Mouse (Mus musculus): Measurements from ENCODE around the gene Tmem114. TPM values are rescaled to one million over a fixed set of nuclear protein-coding genes. Genes with fewer than 3 reads are reported as not detected.

Tmem114 gene
- polyA plus RNA-seq, 1 experiment = not detected

- no peaks in the 10 kb centered on the region; the same call in 1 of the 2 replicates for H3K27me3 ChIP-seq (ENCODE audit: control insufficient read depth, insufficient read depth, low read length, poor library complexity, severe bottlenecking)
- H3K9ac ChIP-seq (ENCODE audit: low read depth, poor library complexity, severe bottlenecking) = no peak overlapping the region
- no peak for TF ChIP-seq EP300 (IDR thresholded peaks at IDR 0.05; ENCODE audit: insufficient read depth, low read depth, low read length)
- TF ChIP-seq POLR2A (IDR thresholded peaks at IDR 0.05; ENCODE audit: insufficient read depth, low read length) = no peak
- peak; percentile 5 for TF ChIP-seq CTCF (IDR thresholded peaks at IDR 0.05; ENCODE audit: low read depth, low read length)
- H3K4me3 ChIP-seq (ENCODE audit: low read depth, low read length) = no peak overlapping the region
- H3K36me3 ChIP-seq (ENCODE audit: control insufficient read depth, insufficient read depth, low read length, poor library complexity, severe bottlenecking) = no peaks in the 10 kb centered on the region
- no peaks in the 10 kb centered on the region for H3K4me1 ChIP-seq (ENCODE audit: control insufficient read depth, insufficient read depth, low read length)
- H3K27ac ChIP-seq (ENCODE audit: insufficient read depth, low read length) = no peak overlapping the region
- H3K9me3 ChIP-seq (replicated peaks; ENCODE audit: control insufficient read depth, insufficient read depth, low read length, poor library complexity, severe bottlenecking) = no peaks in the 10 kb centered on the region
Measured at GRCm38 (mm10) chr16:8385679-8386078, 39.3 kb downstream of the Tmem114 start.

GRCm38 (mm10) chr16:8384772-8385171, 40.2 kb downstream of the Tmem114 start:
- Histone ChIP-seq H3K4me3 (ENCODE audit: low read depth, low read length) (no peak overlapping the region), H3K4me1 (ENCODE audit: control insufficient read depth, insufficient read depth, low read length) (peaks cover 2% of the 10 kb centered on the region), H3K36me3 (ENCODE audit: control insufficient read depth, insufficient read depth, low read length, poor library complexity, severe bottlenecking) (no peaks in the 10 kb centered on the region), H3K27me3 (ENCODE audit: control insufficient read depth, insufficient read depth, low read length, poor library complexity, severe bottlenecking) (no peaks in the 10 kb centered on the region), H3K9ac (ENCODE audit: low read depth, poor library complexity, severe bottlenecking) (no peak overlapping the region), H3K9me3 (replicated peaks; ENCODE audit: control insufficient read depth, insufficient read depth, low read length, poor library complexity, severe bottlenecking) (no peaks in the 10 kb centered on the region), H3K27ac (ENCODE audit: insufficient read depth, low read length) (no peak overlapping the region)
- TF ChIP-seq CTCF (IDR thresholded peaks at IDR 0.05; ENCODE audit: low read depth, low read length) = no peak
- TF ChIP-seq POLR2A (IDR thresholded peaks at IDR 0.05; ENCODE audit: insufficient read depth, low read length) = no peak
- no peak for TF ChIP-seq EP300 (IDR thresholded peaks at IDR 0.05; ENCODE audit: insufficient read depth, low read depth, low read length)

GRCm38 (mm10) chr16:8383396-8383795, 41.5 kb downstream of the Tmem114 start:
- no peaks in the 10 kb centered on the region for H3K36me3 ChIP-seq (ENCODE audit: control insufficient read depth, insufficient read depth, low read length, poor library complexity, severe bottlenecking)
- H3K4me3 ChIP-seq (ENCODE audit: low read depth, low read length) = no peak overlapping the region
- no peak overlapping the region for H3K27ac ChIP-seq (ENCODE audit: insufficient read depth, low read length)
- H3K4me1 ChIP-seq (ENCODE audit: control insufficient read depth, insufficient read depth, low read length) = peaks cover 5% of the 10 kb centered on the region
- no peaks in the 10 kb centered on the region for H3K9me3 ChIP-seq (replicated peaks; ENCODE audit: control insufficient read depth, insufficient read depth, low read length, poor library complexity, severe bottlenecking)
- no peaks in the 10 kb centered on the region for H3K27me3 ChIP-seq (ENCODE audit: control insufficient read depth, insufficient read depth, low read length, poor library complexity, severe bottlenecking)
- no peak for TF ChIP-seq CTCF (IDR thresholded peaks at IDR 0.05; ENCODE audit: low read depth, low read length)
- TF ChIP-seq POLR2A (IDR thresholded peaks at IDR 0.05; ENCODE audit: insufficient read depth, low read length) = no peak
- TF ChIP-seq EP300 (IDR thresholded peaks at IDR 0.05; ENCODE audit: insufficient read depth, low read depth, low read length) = no peak
- H3K9ac ChIP-seq (ENCODE audit: low read depth, poor library complexity, severe bottlenecking) = no peak overlapping the region

GRCm38 (mm10) chr16:8363066-8363465, 61.9 kb downstream of the Tmem114 start:
- no peaks in the 10 kb centered on the region for H3K4me1 ChIP-seq (ENCODE audit: control insufficient read depth, insufficient read depth, low read length)
- no peaks in the 10 kb centered on the region for H3K27me3 ChIP-seq (ENCODE audit: control insufficient read depth, insufficient read depth, low read length, poor library complexity, severe bottlenecking)
- TF ChIP-seq POLR2A (IDR thresholded peaks at IDR 0.05; ENCODE audit: insufficient read depth, low read length) (no peak), EP300 (IDR thresholded peaks at IDR 0.05; ENCODE audit: insufficient read depth, low read depth, low read length) (no peak), CTCF (IDR thresholded peaks at IDR 0.05; ENCODE audit: low read depth, low read length) (no peak)
- no peak overlapping the region for H3K4me3 ChIP-seq (ENCODE audit: low read depth, low read length)
- no peak overlapping the region for H3K9ac ChIP-seq (ENCODE audit: low read depth, poor library complexity, severe bottlenecking)
- no peaks in the 10 kb centered on the region for H3K9me3 ChIP-seq (replicated peaks; ENCODE audit: control insufficient read depth, insufficient read depth, low read length, poor library complexity, severe bottlenecking)
- H3K27ac ChIP-seq (ENCODE audit: insufficient read depth, low read length) = no peak overlapping the region
- no peaks in the 10 kb centered on the region for H3K36me3 ChIP-seq (ENCODE audit: control insufficient read depth, insufficient read depth, low read length, poor library complexity, severe bottlenecking)

Other genes starting within 250 kb of the Tmem114 start
- 12.4 and 17.2 TPM in 2 replicates for gene Mettl22, start 45.7 kb upstream of the Tmem114 start, polyA plus RNA-seq (2011; ENCODE audit: insufficient read depth, insufficient read length, low read depth, missing spikeins)
- 1.8 and 2.8 TPM in 2 replicates for gene Abat, start 88.3 kb upstream of the Tmem114 start, polyA plus RNA-seq (2011; ENCODE audit: insufficient read depth, insufficient read length, low read depth, missing spikeins)
- gene Pmm2, start 212.5 kb upstream of the Tmem114 start, polyA plus RNA-seq (2011; ENCODE audit: insufficient read depth, insufficient read length, low read depth, missing spikeins) = 20.9 and 25.2 TPM in 2 replicates
- gene Tmem186, start 212.6 kb upstream of the Tmem114 start, polyA plus RNA-seq (2011; ENCODE audit: insufficient read depth, insufficient read length, low read depth, missing spikeins) = 17.1 and 17.5 TPM in 2 replicates
- 63.1 and 65.8 TPM in 2 replicates for gene Carhsp1, start 247.0 kb upstream of the Tmem114 start, polyA plus RNA-seq (2011; ENCODE audit: insufficient read depth, insufficient read length, low read depth, missing spikeins)

Measured in ES-Bruce4 (cell line).